Mouse (Mus musculus) hindbrain, embryonic 10.5 days (tissue): ENCODE data around the gene Kctd12b. TPM values are rescaled to one million over a fixed set of nuclear protein-coding genes. Genes with fewer than 3 reads are reported as not detected.

Experiments
- DNase-seq: peaks from one replicate; pipeline ENCODE4 v3.0.0-alpha.2; 2017; ENCODE audit warnings: low spot score
- H3K27ac ChIP-seq: fragments of 300-500 bp; sonication (generic); 2 replicates; pipeline ENCODE4 v1.5.1; 2016; ENCODE audit warnings: mild to moderate bottlenecking, moderate library complexity
- H3K27me3 ChIP-seq: fragments of 300-500 bp; sonication (generic); 2 replicates; pipeline ENCODE4 v1.6.1; 2016; ENCODE audit warnings: mild to moderate bottlenecking; ENCODE audit not compliant: poor library complexity, insufficient read depth, severe bottlenecking
- H3K36me3 ChIP-seq: fragments of 300-500 bp; sonication (generic); 2 replicates; pipeline ENCODE4 v1.6.1; 2016; ENCODE audit warnings: mild to moderate bottlenecking, moderate library complexity
- H3K4me1 ChIP-seq: fragments of 300-500 bp; sonication (generic); replicated peaks from 2 replicates; pipeline ENCODE4 v1.6.1; 2016; ENCODE audit warnings: mild to moderate bottlenecking
- H3K4me3 ChIP-seq: fragments of 300-500 bp; sonication (generic); 2 replicates; pipeline ENCODE4 v1.5.1; 2016; ENCODE audit warnings: mild to moderate bottlenecking, moderate library complexity
- H3K9me3 ChIP-seq: fragments of 300-500 bp; sonication (generic); 2 replicates; pipeline ENCODE4 v1.6.1; 2016; ENCODE audit warnings: mild to moderate bottlenecking, moderate library complexity
- WGBS: fragments of 180-500 bp; shearing (Covaris S2); methylation state at CpG from one replicate; pipeline ENCODE4 v1.1.7; 2016; 5-methylcytosine and 5-hydroxymethylcytosine counted together
- polyA plus RNA-seq: library from polyadenylated mRNA; unstranded; fragments of >200 nt; fragmentation: Nextera tagmentation; extraction: Ambion mirVana; gene quantifications from 2 replicates; pipeline ENCODE4 v1.2.1, GENCODE M21; 2016

Kctd12b gene
- polyA plus RNA-seq, 1 experiment from 2014 or later, result 2.6 TPM

- DNase-seq, result no peak
- WGBS, result 0% methylated on average over 1 of the region's 1 CpGs
Observed at GRCm38 (mm10) chrX:153636247-153636646, 59.9 kb downstream of the Kctd12b start.

More at GRCm38 (mm10) chrX:153636247-153636646, 59.9 kb downstream of the Kctd12b start:
- H3K27ac ChIP-seq, result no peak overlapping the region
- H3K4me3 ChIP-seq, result no peak overlapping the region
- H3K4me1 ChIP-seq, result no peaks in the 10 kb centered on the region
- H3K36me3 ChIP-seq, result no peaks in the 10 kb centered on the region
- H3K27me3 ChIP-seq, result no peaks in the 10 kb centered on the region
- H3K9me3 ChIP-seq, result no peaks in the 10 kb centered on the region

Other genes with a start within 250 kb of the Kctd12b start
- 35.4 and 38.4 TPM in 2 replicates for gene Ubqln2, start 198.2 kb downstream of the Kctd12b start, polyA plus RNA-seq
- 0.26 TPM in 1 of 2 replicates, not detected in the other for gene Cypt3, start 137.8 kb downstream of the Kctd12b start, polyA plus RNA-seq
- 72.1 and 72.3 TPM in 2 replicates for gene Nbdy, start 27.2 kb upstream of the Kctd12b start, polyA plus RNA-seq
- 19.7 and 19.9 TPM in 2 replicates for gene Spin2c, start 135.8 kb upstream of the Kctd12b start, polyA plus RNA-seq